Mouse (Mus musculus): Measurements from ENCODE around the gene 2900026A02Rik.

DNA sequence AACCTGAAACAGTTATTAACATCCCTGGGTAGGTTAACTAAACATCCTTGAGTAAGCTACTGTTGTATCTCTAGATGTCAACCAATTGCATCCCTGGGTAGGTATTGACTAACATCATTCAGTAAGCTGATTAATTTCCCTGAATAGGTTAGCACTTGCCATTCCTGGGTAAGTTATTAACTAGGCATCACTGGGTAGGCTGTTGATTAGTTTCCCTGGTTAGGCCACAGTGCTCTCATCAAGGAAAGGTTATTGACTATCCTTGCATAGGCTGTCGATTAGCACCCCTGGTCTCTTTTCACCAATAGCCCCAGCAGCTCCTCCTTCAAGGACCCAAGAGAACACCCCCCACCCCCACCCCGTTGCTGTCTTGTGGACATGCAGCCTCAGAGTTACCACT lies 135.1 kb downstream of the 2900026A02Rik start:
- no peak for TF ChIP-seq POLR2A (IDR thresholded peaks at IDR 0.05; ENCODE audit: low read depth, low read length)
- no peak for TF ChIP-seq CTCF (IDR thresholded peaks at IDR 0.05; ENCODE audit: borderline replicate concordance, insufficient read depth, low read length)
